Mouse (Mus musculus): ENCODE results near the gene D630023F18Rik. TPM values are rescaled to one million over a fixed set of nuclear protein-coding genes. Genes with fewer than 3 reads are reported as not detected.

The D630023F18Rik gene
- polyA plus RNA-seq, 1 experiment from 2014 or later, result not detected

DNA sequence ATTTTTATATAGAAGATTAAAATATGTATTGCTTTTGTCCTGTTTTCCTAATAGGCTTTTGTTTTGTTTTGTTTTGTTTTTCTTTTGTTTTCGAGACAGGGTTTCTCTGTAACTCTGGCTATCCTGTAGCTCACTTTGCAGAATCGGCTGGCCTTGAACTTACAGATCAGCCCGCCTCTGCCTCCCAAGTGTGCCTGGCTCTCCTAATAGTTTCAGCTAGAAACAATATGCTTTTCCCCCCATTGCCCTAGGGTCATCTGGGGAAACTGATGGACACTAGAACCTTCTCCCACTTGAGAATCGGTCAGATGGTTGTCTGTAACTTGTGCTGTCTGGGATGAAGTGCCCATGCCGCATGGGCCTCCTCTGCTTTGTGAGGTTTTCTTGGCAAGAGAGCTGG lies 33.1 kb upstream of the D630023F18Rik start:
- Histone ChIP-seq H3K4me1 (ENCODE audit: insufficient read depth, low read depth, low read length) (no peaks in the 10 kb centered on the region), H3K9ac (replicated peaks; ENCODE audit: low read depth) (no peak overlapping the region), H3K27ac (ENCODE audit: low read length) (no peak overlapping the region), H3K4me3 (ENCODE audit: low read depth, low read length) (no peak overlapping the region), H3K36me3 (ENCODE audit: insufficient read depth, low read length) (peaks cover 20% of the 10 kb centered on the region; the same call in 1 of the 2 replicates), H3K9me3 (ENCODE audit: low read length) (no peaks in the 10 kb centered on the region), H3K27me3 (replicated peaks; ENCODE audit: insufficient read depth, low read length) (no peaks in the 10 kb centered on the region), H3K4me2 (replicated peaks; ENCODE audit: low read depth, low read length) (no peak overlapping the region)
- ATAC-seq, result no peak
- no peak for DNase-seq (ENCODE audit: low spot score)
- TF ChIP-seq EP300 (IDR thresholded peaks at IDR 0.05) (no peak), CTCF (IDR thresholded peaks at IDR 0.05) (no peak)
- 89% methylated on average over 5 of the region's 5 CpGs for WGBS

DNA sequence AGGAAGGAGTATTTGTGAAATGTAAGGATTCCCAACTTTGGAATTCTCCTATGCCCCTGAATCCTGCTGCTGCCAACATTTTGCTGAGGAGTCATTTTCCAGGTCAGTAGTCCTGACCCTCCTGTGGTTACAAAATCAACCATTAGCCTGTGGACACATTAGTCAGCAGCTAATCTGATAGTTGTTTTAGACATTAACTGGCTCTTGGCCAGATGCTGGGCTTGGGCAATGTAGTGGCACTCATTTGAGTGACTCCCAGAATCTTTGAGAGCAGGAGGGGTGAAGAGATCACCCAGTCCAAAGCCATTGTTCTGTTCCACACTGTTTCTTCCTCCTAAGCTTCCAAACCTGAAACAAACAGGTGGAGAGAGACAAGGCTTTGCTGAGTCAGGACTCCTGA lies 31.8 kb upstream of the D630023F18Rik start:
- H3K27ac ChIP-seq (ENCODE audit: low read length), result no peak overlapping the region

DNA sequence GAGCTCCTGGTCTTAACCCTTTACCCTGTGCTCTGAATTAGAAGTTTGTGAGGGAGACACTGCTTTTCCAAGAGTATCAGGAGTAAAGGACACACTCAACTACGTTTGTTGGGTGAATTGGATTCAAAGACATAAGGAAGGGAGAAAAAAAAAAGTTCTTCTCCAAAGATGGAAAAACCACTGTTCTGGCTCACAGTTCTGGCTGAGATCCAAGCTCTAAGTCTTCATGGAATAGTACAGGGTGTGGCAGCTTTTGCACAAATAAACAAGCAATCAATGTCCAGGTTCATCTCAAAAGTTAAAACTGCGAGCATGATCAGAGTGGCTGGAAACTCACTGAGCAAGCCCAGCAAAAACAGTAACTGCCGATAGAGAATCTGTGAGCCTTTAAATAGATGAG lies 25.0 kb upstream of the D630023F18Rik start:
- Histone ChIP-seq H3K9ac (replicated peaks; ENCODE audit: low read depth) (no peak overlapping the region), H3K27me3 (replicated peaks; ENCODE audit: insufficient read depth, low read length) (no peaks in the 10 kb centered on the region), H3K4me3 (ENCODE audit: low read depth, low read length) (no peak overlapping the region), H3K4me2 (replicated peaks; ENCODE audit: low read depth, low read length) (no peak overlapping the region), H3K9me3 (ENCODE audit: low read length) (no peaks in the 10 kb centered on the region), H3K4me1 (ENCODE audit: insufficient read depth, low read depth, low read length) (no peaks in the 10 kb centered on the region), H3K36me3 (ENCODE audit: insufficient read depth, low read length) (no peaks in the 10 kb centered on the region), H3K27ac (ENCODE audit: low read length) (no peak overlapping the region)
- no peak for DNase-seq (ENCODE audit: low spot score)
- TF ChIP-seq EP300 (IDR thresholded peaks at IDR 0.05) (no peak), CTCF (IDR thresholded peaks at IDR 0.05) (no peak)
- no peak for ATAC-seq
- 68% methylated on average over 3 of the region's 3 CpGs for WGBS

More for the DNA sequence above, 31.8 kb upstream of the D630023F18Rik start:
- no peaks in the 10 kb centered on the region for H3K9me3 ChIP-seq (ENCODE audit: low read length)
- H3K9ac ChIP-seq (replicated peaks; ENCODE audit: low read depth), result no peak overlapping the region
- TF ChIP-seq CTCF (IDR thresholded peaks at IDR 0.05) (no peak), EP300 (IDR thresholded peaks at IDR 0.05) (no peak)
- H3K4me1 ChIP-seq (ENCODE audit: insufficient read depth, low read depth, low read length), result no peaks in the 10 kb centered on the region
- H3K36me3 ChIP-seq (ENCODE audit: insufficient read depth, low read length), result peaks cover 7% of the 10 kb centered on the region; the same call in 1 of the 2 replicates
- no peaks in the 10 kb centered on the region for H3K27me3 ChIP-seq (replicated peaks; ENCODE audit: insufficient read depth, low read length)
- no peak overlapping the region for H3K4me2 ChIP-seq (replicated peaks; ENCODE audit: low read depth, low read length)
- DNase-seq (ENCODE audit: low spot score) (peak; percentile 64), ATAC-seq (peak; percentile 65)
- no peak overlapping the region for H3K4me3 ChIP-seq (ENCODE audit: low read depth, low read length)

GRCm38 (mm10) chr1:65147326-65147725 lies 24.3 kb upstream of the D630023F18Rik start:
- no peak for ATAC-seq

DNA sequence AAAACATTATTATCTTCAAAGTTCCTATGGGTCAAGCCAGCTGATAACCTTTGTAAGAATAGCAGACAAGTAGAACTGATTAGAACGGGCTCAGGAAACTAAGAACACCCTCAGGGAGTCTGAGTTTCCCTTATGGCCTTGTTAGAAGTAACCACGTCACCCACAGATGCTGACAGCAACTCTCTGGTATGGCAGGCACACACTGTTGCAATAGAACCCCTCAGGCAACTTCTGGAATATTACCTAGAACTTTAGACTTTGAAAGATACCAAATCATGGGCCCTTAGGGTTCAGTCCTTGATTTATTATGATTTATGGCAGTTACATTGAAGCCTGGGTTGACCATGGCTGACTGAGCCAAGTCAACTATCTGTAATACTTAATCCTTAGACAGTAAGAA lies 23.6 kb upstream of the D630023F18Rik start:
- ATAC-seq, result no peak
- TF ChIP-seq CTCF (IDR thresholded peaks at IDR 0.05), result no peak
- TF ChIP-seq EP300 (IDR thresholded peaks at IDR 0.05), result no peak
- WGBS, result 30% methylated on average over 2 of the region's 2 CpGs
- H3K4me3 ChIP-seq (ENCODE audit: low read depth, low read length), result no peak overlapping the region
- DNase-seq (ENCODE audit: low spot score), result no peak
- no peaks in the 10 kb centered on the region for H3K9me3 ChIP-seq (ENCODE audit: low read length)
- no peaks in the 10 kb centered on the region for H3K4me1 ChIP-seq (ENCODE audit: insufficient read depth, low read depth, low read length)
- no peak overlapping the region for H3K9ac ChIP-seq (replicated peaks; ENCODE audit: low read depth)
- no peaks in the 10 kb centered on the region for H3K36me3 ChIP-seq (ENCODE audit: insufficient read depth, low read length)
- H3K4me2 ChIP-seq (replicated peaks; ENCODE audit: low read depth, low read length), result no peak overlapping the region
- H3K27me3 ChIP-seq (replicated peaks; ENCODE audit: insufficient read depth, low read length), result no peaks in the 10 kb centered on the region
- no peak overlapping the region for H3K27ac ChIP-seq (ENCODE audit: low read length)

More at GRCm38 (mm10) chr1:65147326-65147725, 24.3 kb upstream of the D630023F18Rik start:
- Histone ChIP-seq H3K4me3 (ENCODE audit: low read depth, low read length) (no peak overlapping the region), H3K27me3 (replicated peaks; ENCODE audit: insufficient read depth, low read length) (no peaks in the 10 kb centered on the region), H3K9ac (replicated peaks; ENCODE audit: low read depth) (no peak overlapping the region), H3K9me3 (ENCODE audit: low read length) (no peaks in the 10 kb centered on the region), H3K4me2 (replicated peaks; ENCODE audit: low read depth, low read length) (no peak overlapping the region), H3K36me3 (ENCODE audit: insufficient read depth, low read length) (no peaks in the 10 kb centered on the region), H3K27ac (ENCODE audit: low read length) (no peak overlapping the region), H3K4me1 (ENCODE audit: insufficient read depth, low read depth, low read length) (no peaks in the 10 kb centered on the region)
- TF ChIP-seq CTCF (IDR thresholded peaks at IDR 0.05) (no peak), EP300 (IDR thresholded peaks at IDR 0.05) (no peak)
- 81% methylated on average over 5 of the region's 5 CpGs for WGBS
- no peak for DNase-seq (ENCODE audit: low spot score)

DNA sequence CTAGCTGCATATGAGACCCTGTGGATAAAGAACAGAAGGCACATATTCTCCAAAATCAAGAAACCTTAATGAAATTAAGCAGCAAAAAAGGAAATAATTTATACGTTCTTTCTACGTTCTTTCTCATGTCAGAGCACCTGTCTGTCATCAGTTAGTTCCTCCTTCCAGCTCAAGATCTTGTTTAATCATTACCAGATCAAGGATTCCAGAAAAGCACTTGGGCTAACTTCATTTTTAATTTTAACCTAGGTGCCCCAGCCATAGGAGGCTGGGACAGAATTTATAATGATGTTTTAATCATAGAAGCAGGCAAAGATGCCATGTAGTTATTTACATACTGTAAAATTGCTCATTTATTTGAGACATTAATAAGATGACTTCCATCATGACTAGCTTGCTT lies 21.8 kb upstream of the D630023F18Rik start:
- H3K4me3 ChIP-seq (ENCODE audit: low read depth, low read length), result no peak overlapping the region
- no peak overlapping the region for H3K27ac ChIP-seq (ENCODE audit: low read length)
- no peak for ATAC-seq
- H3K4me2 ChIP-seq (replicated peaks; ENCODE audit: low read depth, low read length), result no peak overlapping the region
- DNase-seq (ENCODE audit: low spot score), result peak; percentile 8
- no peak overlapping the region for H3K9ac ChIP-seq (replicated peaks; ENCODE audit: low read depth)
- H3K27me3 ChIP-seq (replicated peaks; ENCODE audit: insufficient read depth, low read length), result no peaks in the 10 kb centered on the region
- no peaks in the 10 kb centered on the region for H3K4me1 ChIP-seq (ENCODE audit: insufficient read depth, low read depth, low read length)
- WGBS, result 57% methylated on average over 2 of the region's 2 CpGs
- H3K36me3 ChIP-seq (ENCODE audit: insufficient read depth, low read length), result no peaks in the 10 kb centered on the region
- no peaks in the 10 kb centered on the region for H3K9me3 ChIP-seq (ENCODE audit: low read length)
- TF ChIP-seq EP300 (IDR thresholded peaks at IDR 0.05), result no peak
- TF ChIP-seq CTCF (IDR thresholded peaks at IDR 0.05), result no peak

GRCm38 (mm10) chr1:65137560-65137959 lies 14.5 kb upstream of the D630023F18Rik start:
- Histone ChIP-seq H3K4me2 (replicated peaks; ENCODE audit: low read depth, low read length) (no peak overlapping the region), H3K27me3 (replicated peaks; ENCODE audit: insufficient read depth, low read length) (no peaks in the 10 kb centered on the region), H3K36me3 (ENCODE audit: insufficient read depth, low read length) (no peaks in the 10 kb centered on the region), H3K27ac (ENCODE audit: low read length) (no peak overlapping the region), H3K9ac (replicated peaks; ENCODE audit: low read depth) (no peak overlapping the region), H3K4me1 (ENCODE audit: insufficient read depth, low read depth, low read length) (no peaks in the 10 kb centered on the region), H3K9me3 (ENCODE audit: low read length) (no peaks in the 10 kb centered on the region), H3K4me3 (ENCODE audit: low read depth, low read length) (no peak overlapping the region)
- TF ChIP-seq CTCF (IDR thresholded peaks at IDR 0.05) (no peak), EP300 (IDR thresholded peaks at IDR 0.05) (no peak)
- WGBS, result 83% methylated on average over 6 of the region's 6 CpGs
- DNase-seq (ENCODE audit: low spot score) (no peak), ATAC-seq (no peak)
